Mouse (Mus musculus) hindlimb bud, embryonic 11.5 days (tissue): ENCODE measurements around the gene Gm14295.
"Not testable (repeated sequence)": the region's sequence is repeated elsewhere in the genome, so short reads cannot be mapped to it uniquely, and the experiment has no call there.

Source experiments
- DNase-seq: peaks from one replicate; pipeline ENCODE4 v3.0.0-alpha.2; 2012; ENCODE audit warnings: low read depth, low spot score; ENCODE audit errors: extremely low spot score

Gm14295 gene

GRCm38 (mm10) chr2:176798312-176798711 lies at the start of gene Gm14295:
Gene Gm14295 (plus strand): TSS chr2:176798612.
- DNase-seq, result not testable (repeated sequence)

DNA sequence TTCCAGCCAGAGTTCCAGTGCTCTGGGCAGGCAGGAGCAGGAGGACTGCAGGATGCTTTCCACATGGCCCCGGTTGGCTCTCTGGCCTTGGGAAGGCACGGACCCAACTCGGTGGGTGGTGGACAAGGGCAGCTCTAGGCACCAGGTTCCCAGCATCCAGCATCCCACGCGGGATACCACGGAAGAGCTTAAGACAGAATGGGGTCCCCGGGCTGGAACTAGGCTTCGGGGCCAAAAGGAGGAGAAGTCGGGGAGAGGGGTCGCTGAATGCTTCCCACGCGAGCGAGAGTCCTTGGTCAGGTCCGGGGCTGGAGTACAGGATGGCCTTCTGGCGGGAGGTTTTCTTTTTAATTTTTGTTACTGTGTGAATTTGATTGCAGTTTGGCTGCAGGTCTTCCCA lies 373 bp downstream of the Gm14295 start:
- DNase-seq, result not testable (repeated sequence)

DNA sequence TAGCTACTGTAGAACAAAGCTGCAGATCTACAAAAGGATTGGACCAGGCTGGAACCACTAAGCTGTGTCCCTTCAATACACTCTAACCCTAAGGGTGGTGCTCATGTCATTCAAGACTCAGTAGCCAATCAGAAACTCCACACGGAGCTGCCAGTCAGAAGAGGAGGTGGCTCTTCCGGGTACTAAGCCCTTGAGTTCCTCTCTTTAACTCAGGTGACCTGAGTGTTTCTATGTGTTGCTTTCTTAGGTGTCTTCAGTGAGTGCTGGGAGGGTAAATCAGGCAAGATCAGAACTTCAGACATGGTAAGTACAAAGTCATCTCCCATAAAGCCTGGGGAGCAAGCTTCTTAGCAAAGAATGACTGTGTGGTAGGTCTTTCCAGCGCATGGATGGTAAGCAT lies 32.4 kb downstream of the Gm14295 start, which contains the start of gene Gm14408:
TSS of gene Gm14408 (plus strand) at position 301 of the 400 bp plus-strand sequence.
- not testable (repeated sequence) for DNase-seq
